Mouse (Mus musculus): Measurements from ENCODE around the gene Pla2g10.
"Not testable (repeated sequence)": the region's sequence is repeated elsewhere in the genome, so short reads cannot be mapped to it uniquely, and the experiment has no call there.

Pla2g10 gene

DNA sequence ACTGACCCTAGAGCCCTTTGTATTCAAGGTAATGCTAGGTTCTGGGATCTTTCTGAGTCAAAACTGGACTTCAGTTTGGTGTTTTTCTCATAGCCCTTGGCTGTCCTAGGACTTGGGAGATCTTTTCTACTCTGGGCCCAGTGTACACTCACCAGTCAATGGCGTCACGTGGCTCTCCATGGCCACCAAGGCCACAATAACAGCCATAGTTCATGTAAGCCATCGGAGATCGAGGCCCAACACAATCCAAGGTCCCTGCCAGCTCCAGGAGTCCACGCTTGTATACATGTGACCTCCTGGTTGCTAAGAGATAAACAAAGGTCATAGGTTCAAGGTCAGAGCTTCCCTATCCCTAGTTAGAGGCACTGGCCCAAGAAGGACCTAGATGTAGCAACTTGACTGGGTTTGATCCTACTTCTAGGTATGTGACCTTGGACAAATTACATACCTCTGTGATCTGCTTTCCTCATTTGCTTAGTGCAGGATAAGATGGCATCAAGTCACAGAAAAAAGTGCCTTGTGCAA lies 2.9 kb downstream of the Pla2g10 start:
- no peak for DNase-seq

DNA sequence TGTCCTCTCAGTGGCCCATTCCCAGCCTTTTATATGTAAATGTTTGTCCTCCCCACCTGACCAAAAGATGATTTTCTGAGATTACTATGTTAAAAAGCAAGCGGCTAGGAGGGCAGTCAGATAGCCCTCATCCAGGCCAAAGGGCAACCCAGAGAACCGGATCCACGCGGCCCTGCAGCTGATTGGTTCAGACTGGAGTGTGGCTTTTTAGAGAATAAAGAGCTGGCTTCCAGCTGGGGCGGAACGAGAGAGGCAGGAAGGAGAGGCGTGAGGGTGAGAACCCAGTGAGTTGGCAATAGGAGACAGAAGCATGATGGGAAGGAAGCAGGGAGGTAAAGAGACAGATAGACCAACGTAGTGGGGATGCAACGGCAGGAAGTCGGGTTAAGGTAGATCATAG lies 7.8 kb downstream of the Pla2g10 start:
- peak in 1 of 2 experiments; percentile 15 for DNase-seq

DNA sequence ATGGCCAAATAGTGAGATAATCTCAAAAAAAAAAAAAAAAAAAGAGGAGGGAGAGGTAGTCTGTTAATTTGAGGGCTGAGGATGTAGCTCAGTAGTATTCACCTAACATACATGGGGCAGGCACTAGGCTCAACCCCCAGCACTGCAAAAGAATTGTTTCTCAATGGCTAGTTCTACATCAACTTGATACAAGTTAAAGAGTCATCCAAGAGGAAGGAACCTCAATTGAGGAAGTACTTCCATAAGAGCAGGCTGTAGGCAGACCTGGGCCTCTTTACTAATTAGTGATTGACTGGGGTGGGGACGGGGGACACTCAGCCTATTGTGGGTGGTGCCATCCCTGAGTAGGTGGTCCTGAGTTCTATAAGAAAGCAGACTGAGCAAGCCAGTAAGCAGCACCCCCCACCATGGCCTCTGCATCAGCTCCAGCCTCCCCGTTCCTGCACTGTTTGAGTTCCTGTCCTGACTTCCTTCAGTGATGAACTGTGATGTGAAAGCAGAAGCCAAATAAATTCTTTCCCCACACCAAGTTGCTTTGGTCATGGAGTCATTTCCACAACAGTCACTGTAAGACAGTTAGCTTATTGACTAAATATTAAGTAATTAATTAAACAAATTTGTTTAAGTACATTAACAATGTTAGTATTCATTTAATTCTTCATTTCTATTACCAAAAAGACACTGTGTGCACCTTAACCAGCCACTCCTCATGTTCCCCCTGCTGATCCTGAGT lies 13.8 kb downstream of the Pla2g10 start:
- no peak for DNase-seq

DNA sequence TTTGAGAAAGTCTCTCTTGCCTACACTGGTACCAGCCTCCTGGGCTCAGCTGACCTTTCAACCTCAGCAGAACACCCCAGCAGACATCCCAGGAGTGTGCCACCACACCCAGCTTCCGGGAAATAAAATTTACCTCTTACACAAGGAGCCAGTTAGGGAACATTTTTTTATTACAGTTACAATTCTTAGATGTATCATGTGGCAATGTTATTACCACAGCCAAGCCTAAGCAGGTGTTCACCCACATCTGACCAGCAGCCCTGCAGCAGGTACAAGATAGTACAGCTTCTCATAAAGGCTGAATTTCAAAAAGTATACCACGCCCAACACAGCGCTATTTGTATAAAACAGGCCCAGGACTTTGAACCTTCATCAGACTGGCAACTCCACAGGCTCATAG lies 15.9 kb downstream of the Pla2g10 start:
- no peak for DNase-seq

DNA sequence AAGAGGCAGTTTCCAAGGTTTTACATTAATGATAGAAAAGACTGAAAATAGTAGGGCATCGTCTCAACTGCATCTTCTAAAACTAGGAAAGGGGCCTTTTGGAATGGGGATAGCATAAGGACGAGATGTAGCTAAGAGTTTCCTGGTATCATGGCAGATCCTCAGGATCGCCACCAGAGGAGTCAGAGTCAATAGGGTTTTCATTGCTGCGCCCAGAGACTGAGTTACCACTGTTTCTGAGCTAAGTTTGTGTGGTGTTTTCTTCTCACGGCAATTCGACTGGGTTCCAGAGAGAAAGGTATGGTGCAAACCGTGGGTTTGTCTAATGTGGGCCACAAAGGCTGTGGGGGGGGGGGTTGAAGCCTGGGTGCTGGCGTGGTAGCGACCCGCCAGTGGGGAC lies 26.1 kb downstream of the Pla2g10 start:
- DNase-seq, result no peak

DNA sequence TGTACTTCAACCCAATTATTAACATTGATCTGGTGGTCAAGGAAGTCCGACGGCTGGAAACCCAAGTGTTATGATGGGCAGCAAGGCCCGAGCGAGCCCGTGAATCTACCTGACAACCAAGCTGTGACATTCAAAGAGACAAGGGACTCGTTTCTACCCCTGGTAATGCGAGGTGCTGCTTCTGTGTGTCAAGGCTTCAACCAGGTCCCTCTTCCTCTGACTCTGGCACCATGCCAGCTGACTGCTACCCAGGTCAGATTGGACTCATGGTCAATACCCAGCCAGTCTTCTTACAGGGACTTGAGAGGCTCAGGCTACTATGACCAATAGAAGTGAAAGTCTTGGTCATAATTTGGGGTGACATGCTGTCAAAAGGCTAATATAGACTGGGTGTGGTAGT lies 28.6 kb downstream of the Pla2g10 start:
- no peak for DNase-seq

DNA sequence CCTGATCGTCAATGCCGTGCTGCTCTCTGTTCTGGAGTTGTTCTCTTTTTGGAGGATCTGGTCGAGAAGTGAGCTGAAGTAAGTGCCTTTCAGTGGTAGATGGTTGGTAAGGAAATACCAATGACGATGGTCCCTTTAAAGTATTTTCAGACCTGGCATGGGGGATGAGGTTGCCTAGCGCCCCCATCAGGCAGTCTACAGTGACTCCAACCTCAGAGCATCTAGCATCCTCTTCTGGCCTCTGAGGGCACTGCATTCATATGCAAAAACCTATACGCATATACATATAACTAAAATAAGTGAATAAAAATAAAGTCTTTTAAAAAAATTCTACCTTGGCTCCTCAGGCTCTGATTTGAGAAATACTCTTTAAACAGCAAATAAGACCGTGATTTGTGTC lies 31.8 kb downstream of the Pla2g10 start:
- DNase-seq, result no peak

DNA sequence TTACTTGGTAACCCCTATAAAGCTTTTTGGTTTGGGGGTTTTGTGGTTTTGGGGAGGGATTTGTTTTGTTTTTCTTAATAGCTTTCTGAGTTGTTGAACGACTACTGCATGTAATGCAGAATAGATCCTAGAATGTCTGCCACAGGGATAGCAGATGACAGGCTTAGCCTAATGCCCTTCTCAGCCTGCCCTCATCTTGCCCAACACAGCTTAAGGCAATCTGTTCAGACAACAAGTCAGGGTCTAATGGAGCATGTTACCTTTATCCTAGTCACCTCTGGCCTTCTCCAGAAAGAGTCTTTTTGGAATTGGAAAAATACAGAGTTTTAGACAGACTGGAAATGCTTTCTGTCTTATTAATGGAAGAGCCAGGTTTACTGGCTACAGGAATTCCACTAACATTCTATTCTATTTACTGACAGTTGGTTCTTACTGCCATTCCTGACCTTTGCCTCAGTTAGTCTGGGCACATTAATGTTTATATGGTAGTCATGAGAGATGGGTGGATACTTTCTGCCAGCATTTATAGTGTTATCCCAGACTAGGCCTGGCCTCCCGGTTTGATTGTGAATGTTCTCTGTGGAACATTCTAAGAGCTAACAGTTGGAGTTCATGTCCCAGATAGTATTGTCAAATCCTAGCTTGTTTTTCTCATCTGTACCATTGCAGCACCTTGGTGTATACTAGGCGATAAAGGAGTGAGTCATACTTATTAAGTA lies 52.0 kb downstream of the Pla2g10 start:
- DNase-seq, result no peak

DNA sequence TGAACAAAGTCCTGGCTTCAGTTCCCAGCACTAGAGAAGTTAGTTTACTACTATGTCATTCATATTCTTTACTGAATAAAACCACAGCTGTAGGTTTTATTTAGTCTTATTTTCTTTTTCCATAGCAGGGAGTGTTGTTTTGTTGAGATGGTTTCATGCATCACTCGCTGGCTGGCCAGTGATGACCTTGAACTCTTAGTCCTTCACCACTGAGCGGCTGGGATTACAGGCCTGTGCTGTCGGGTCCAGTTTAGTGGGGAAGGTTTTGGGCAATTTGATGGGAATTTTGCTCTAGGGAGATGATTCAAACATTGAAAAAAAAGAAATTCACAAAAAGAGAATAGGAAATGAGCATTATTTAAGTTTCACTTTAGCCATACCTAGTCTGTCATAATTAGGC lies 56.3 kb downstream of the Pla2g10 start:
- DNase-seq, result no peak

DNA sequence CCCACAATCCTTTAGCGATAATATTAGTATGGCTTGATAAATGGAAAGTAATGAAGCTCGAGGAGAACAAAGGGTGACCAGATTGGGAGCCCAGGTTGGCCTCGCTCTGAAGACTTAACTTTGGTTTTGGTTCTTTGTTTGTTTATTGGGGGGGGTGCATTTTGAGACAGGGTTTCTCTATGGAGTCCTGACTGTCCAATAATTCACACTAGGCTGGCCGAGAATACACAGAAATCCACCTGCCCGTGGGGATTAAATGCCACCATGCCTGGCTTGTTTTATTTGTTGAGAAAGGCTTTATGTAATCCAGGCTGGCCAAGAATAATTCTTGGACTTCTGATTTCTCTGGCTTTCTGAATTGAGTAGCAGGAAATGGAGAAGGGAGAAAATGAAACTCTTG lies 57.7 kb downstream of the Pla2g10 start:
- DNase-seq, result no peak

DNA sequence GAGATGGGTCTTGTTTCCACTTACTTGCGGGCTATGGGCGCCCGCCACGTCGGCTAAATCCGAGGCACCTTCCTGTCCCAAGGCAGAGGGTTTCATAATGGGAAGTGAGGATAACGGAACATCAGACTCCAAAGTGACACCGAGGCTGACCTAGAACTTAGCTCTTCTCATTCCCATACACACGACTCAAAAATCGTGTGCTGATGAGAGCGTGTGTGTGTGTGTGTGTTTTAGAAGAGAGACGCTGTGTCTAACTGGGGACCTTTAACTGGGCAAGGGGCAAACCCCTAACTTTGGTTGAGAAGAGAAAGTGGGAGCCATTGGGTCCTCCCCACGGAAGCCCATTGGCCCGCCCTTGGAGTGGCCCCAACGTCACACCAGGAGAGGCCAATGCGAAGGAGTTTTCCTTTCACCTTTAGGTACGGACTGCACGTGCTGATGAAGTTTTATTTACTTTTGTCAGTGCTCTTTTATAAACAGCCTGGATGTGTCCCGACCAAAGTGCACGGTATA lies 58.3 kb downstream of the Pla2g10 start:
- DNase-seq, result peak; percentile 74 to 80

DNA sequence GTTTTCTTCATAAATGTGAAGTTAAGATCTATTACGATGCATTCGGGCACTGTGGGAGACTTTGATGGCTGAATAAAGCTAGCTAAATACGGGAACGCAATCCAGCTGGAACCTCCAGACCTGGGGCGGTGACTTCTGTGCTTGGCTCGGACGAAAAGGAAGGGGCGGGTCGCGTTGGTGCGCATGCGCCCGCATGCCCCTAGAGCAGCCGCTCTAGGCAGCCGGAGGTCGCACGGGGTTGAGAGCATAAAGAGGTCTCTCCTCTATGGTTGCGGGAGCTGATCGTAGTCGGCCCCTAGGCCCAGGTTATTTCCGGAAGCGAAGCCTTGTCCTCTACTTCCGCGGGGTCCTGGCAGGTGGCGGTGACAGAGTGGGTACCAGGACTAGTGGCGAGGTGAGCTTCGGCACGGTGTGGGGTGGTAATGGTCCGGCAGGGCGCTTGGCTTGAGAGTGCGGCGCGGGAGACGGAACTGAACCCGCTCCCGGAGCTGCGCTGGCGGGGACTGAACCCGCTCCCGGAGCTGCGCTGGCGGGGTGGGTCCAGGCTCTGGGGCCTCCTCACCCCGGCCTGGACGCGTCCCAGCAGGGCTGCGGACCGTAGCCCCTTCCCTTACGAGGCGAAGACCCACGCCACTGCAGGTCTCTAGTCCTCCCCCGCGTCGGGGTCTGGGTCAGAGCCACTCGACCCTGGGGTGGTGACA lies 58.9 kb downstream of the Pla2g10 start, which contains the start of the genes Bfar and 3110001I22Rik:
Gene Bfar, plus strand, starts transcription at position 174 of the 701 bp plus-strand sequence.
Gene 3110001I22Rik, plus strand, starts transcription at position 245 of the 701 bp plus-strand sequence.
- DNase-seq, result peak; percentile 92 to 96

DNA sequence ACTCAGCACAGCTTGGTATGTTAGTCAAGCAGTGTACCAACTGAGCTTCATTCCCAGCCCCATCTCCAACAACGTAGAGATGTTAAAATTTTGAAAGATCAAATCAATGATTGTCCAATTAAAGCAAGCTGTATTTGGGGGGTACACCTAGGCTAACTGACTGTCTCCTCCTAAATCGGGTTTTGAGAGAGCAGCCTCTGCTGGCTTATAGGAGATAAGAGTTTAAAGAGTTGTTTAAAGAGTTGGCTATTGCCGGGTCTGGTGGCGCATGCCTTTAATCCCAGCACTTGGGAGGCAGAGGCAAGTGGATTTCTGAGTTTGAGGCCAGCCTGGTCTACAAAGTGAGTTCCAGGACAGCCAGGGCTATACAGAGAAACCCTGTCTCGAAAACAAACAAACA lies 59.9 kb downstream of the Pla2g10 start:
- DNase-seq, result not testable (repeated sequence)

DNA sequence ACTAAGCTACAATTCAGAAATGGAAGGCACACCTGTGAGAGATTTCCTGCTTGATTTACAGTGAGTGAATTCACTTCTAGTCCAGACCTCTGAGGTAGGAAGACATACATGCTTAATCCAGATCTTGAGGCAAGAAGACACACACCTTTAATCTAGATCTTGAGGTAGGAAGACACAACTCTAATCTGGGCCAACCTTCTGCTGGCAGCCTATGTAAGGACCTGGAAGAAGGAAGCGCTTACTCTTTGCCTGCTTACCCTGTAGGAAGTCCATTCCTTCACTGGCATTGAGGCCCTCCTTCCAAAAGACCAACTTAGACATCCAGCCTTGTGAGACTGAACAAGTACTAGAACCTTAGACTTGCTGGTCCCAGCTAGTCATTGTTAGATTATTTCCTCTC lies 61.5 kb downstream of the Pla2g10 start:
- DNase-seq, result no peak

DNA sequence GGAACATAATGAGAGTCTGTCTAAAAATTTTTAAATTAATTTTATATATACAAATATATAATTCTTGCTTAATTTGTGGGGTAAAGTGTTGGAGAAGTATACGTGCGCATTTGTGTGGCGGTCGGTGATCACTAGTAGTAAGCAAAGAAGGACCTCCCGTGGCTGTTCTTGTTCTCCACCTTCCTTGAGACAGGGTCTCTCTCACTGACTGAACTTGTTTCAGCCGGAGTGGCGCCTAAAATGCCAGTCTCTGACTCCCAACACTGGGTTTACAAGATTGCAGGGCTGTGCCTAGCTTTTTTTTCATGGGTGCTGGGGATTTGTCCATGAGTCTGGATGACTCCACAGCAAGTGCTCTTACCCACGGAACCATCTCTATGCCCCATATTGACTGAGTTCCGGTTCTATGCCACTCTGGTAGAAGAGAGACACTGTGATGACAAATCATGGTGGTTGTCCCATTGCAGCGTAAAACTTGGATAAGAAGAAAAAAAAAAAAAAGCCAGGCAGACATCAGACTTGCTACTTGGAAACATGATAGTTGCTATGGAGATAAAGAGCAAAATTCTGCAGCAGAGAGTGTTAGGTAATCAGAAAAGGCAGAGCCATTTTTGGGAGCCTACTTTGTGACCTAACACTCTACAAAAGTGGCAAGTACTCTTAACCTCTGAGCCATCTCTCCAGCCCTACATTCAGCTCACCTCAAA lies 62.2 kb downstream of the Pla2g10 start:
- peak in 1 of 2 experiments; percentile 4 for DNase-seq

DNA sequence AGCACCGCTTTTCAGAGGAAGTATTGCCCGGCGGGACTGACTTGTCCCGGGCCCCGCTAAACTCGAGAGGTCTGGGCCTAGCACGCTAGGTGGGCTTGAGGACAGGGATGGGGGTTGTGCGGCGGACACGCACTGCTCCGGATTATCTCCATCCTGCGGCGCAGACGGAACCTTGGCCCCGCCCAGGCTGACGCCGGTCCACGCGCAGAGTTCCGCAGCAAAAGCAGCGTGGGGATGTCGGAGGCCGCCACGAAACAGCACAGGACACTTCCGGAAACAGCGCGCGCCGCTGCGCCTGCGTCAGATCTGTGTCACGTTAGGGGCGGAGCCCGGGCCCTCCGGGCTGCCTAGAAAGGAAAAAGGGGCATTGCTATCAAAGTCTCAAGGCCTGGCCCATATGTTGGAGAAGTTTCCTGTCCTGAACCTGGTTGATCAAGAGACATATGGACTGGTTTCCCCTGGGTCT lies 62.9 kb downstream of the Pla2g10 start, which contains the start of gene Parn:
Gene Parn, minus strand, starts transcription at position 293 of the 466 bp plus-strand sequence.
- peak; percentile 94 to 96 for DNase-seq
